Mouse (Mus musculus): ENCODE results near the gene Pnmal2. TPM values are rescaled to one million over a fixed set of nuclear protein-coding genes. Genes with fewer than 3 reads are reported as not detected.
A peak's percentile ranks its signal among the peaks of the same experiment; 100 is the strongest.

Gene Pnmal2
- polyA plus RNA-seq, 1 experiment, result not detected

DNA sequence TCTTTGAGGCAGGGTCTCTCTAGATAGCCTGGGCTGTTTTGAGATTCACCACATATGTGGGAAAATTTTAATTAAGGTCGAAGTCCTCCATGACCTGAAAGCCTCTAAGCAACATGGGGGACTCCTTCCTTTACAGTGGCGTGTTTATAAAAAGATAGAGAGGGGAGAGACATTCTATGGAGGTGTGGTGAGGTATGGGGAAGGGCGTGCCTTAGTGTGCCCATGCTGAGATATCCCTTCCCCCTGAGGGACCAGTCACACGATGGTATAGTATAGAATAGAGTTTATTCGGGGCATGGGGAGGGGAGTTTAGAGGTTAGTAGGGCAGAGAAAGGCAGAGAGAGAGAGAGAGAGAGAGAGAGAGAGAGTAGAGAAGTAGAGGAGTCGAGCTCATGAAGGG lies 33.7 kb downstream of the Pnmal2 start:
- Histone ChIP-seq H3K4me1 (ENCODE audit: control insufficient read depth, insufficient read depth, insufficient read length, low read length) (no peaks in the 10 kb centered on the region), H3K4me3 (ENCODE audit: insufficient read depth, low read depth, low read length) (no peak overlapping the region), H3K27ac (replicated peaks; ENCODE audit: low read depth, low read length) (no peak overlapping the region)

DNA sequence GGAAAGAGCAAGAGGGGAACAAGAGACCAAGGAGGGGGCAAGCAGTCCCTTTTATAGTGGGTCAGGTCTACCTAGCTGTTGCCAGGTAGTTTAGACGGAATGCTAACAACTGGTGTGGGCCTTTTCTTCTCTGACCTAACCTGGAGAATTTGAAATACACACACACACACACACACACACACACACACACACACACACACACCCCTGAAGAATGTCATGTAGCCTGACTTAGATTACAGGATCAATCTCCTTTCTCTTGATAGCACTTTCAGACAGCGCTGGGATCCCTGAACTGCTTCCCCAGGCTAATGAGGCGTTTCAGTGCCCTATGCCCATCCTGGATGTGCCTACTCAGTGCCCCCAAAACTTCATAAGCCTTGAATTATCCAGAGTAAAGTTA lies 34.1 kb downstream of the Pnmal2 start:
- H3K4me1 ChIP-seq (ENCODE audit: control insufficient read depth, insufficient read depth, insufficient read length, low read length), result no peaks in the 10 kb centered on the region
- H3K4me3 ChIP-seq (ENCODE audit: insufficient read depth, low read depth, low read length), result no peak overlapping the region
- no peak overlapping the region for H3K27ac ChIP-seq (replicated peaks; ENCODE audit: low read depth, low read length)

DNA sequence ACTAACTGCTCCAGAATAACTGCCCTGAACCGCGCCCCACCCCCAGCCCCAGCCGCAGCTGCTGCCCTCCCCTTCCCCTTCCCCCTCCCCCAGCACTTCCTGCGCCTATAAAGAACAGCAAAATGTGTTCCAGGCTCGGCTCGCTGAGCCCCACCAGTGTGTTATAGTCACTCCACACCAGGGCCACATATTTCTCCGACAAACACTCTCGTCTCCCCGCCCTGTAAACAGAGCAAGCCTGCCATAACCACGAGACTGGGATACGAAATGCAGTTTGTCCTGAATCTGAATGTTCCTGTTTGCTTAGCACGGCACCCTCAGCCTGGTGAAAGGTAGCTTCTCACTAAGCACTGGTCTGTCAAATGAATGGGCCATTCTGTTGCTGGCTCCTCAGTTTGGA lies 35.9 kb downstream of the Pnmal2 start:
- peak overlapping the region; percentile 39 for H3K4me3 ChIP-seq (ENCODE audit: insufficient read depth, low read depth, low read length)

DNA sequence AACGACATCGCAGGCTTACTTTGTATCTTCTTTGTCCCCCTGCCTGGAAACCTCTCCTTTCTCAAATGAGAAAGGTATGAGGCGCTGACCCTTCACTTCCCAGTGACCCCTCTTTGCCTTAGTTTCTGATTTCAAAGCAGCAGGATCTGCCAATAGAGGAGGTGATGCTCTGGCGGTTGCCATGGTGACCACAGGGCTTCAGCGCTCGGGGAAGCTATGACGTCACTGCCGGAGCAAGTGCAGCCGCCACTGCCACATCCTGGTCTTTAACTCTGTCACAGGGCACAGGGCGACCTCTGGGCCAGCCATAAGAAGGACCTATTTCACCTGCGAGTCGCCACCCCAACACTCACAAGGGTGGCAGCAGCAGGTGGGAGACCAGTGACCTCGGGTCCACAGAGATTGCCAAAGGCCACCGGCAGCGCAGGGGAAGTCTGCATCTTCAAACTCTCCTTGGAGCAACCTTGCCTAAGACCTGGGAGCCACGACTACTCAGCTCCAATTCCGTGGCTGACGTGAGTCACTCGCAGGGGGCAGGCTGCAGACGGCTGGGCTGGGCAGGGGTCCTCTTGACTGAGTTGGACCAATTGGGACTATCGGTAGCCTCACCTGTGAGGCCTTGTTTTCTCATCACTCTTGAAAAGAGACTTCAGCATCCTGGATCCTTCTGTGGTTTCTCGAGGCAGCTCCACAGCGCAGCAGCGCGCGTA lies 38.5 kb downstream of the Pnmal2 start, which contains the start of gene Gm42372:
TSS of gene Gm42372 (plus strand) at position 228 of the 710 bp plus-strand sequence.
- H3K27ac ChIP-seq (replicated peaks; ENCODE audit: low read depth, low read length), result no peak within 1 kb of the TSS
- peaks cover 6% of the 10 kb centered on the region for H3K4me1 ChIP-seq (ENCODE audit: control insufficient read depth, insufficient read depth, insufficient read length, low read length)
- H3K4me3 ChIP-seq (ENCODE audit: insufficient read depth, low read depth, low read length), result no peak within 1 kb of the TSS

More for the DNA sequence above, 35.9 kb downstream of the Pnmal2 start:
- Histone ChIP-seq H3K27ac (replicated peaks; ENCODE audit: low read depth, low read length) (no peak overlapping the region), H3K4me1 (ENCODE audit: control insufficient read depth, insufficient read depth, insufficient read length, low read length) (no peaks in the 10 kb centered on the region)

DNA sequence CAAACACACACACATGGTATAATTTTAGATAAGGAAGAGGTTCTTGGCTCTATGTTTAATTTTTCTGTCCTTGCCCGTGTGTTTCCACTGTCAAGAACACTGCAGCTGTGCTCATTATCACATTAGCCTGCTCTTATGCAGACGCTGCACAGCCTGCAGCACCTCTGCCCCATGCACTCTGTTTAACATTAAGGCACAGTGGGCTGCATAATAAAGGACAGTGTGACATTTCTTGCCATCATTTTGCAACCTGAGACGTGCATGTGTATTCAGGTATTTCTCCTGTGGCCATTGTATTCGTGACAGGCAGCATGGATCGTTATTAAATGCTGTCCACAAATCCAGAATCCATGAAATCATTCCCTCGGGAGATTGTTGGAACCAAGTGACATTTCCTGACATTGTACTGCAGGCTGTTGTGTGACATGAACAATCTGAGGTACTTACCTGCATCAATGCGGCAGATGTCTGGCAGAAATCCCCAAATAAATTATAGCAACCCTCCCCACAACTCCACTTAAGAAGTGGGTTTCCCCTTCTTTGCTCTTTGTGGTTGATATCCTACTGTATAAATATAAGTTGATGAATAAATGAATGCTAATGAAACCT lies 43.2 kb downstream of the Pnmal2 start:
- Histone ChIP-seq H3K27ac (replicated peaks; ENCODE audit: low read depth, low read length) (no peak overlapping the region), H3K4me1 (ENCODE audit: control insufficient read depth, insufficient read depth, insufficient read length, low read length) (peaks cover 8% of the 10 kb centered on the region), H3K4me3 (ENCODE audit: insufficient read depth, low read depth, low read length) (no peak overlapping the region)

DNA sequence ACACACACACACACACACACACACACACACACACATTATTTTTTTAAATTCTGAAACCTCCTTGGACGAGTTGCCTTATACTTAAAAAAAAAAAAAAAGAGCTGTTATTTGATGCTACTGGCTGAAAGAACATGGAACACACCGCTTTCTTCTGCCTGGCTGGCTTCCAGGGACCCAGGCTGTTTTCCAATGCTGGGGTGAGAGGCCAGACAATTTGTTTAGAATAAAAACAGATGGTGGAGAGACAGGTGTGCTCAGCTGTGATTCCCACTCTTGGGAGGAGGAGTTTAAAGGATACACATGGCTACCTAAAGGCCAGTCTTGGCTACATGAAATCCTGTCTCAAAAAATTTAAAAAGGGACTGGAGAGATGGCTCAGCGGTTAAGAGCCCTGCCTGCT lies 43.9 kb downstream of the Pnmal2 start:
- Histone ChIP-seq H3K27ac (replicated peaks; ENCODE audit: low read depth, low read length) (no peak overlapping the region), H3K4me1 (ENCODE audit: control insufficient read depth, insufficient read depth, insufficient read length, low read length) (peaks cover 8% of the 10 kb centered on the region)

DNA sequence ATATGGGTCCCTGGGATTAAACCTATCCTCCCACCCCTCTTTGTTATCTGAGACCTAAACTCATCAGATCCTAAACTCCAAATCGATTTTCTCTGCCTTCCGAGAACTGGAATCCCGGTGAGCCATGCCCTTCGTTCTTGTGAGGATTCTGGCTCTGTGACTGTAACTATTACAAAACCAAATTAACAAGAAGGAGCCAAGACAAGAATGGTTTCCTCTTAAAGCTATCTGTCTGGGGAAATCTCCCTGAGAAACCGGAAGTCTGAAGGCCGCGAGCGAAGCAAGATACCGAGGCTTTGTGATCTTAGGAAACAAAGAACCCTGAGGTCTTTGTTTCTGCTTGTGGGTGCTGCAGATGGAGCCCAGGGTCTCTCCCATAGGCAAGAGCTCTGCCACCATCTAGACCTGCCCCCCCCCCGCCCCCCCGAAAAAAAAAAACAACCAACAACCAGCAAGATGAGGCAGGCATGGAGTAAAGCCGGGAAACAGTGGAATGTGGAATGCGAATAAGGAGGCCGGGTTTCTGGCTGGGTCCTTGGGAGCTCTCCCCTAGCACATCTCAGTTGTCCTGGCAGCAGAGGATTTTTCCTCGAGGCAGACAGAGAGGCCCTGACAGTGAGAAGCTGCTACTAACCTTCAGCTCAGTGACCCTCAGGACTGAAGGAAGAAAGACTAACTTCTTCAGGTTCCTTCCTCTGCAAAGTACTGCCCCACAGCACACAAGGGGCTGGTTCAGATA lies 45.7 kb downstream of the Pnmal2 start:
- 0 out of 2 replicates have a peak overlapping the region, but pooled peaks have one; percentile 5 for H3K27ac ChIP-seq (replicated peaks; ENCODE audit: low read depth, low read length)
- no peak overlapping the region; the same call in 1 of the 2 replicates for H3K4me3 ChIP-seq (ENCODE audit: insufficient read depth, low read depth, low read length)

More for the DNA sequence above, 43.9 kb downstream of the Pnmal2 start:
- no peak overlapping the region for H3K4me3 ChIP-seq (ENCODE audit: insufficient read depth, low read depth, low read length)

DNA sequence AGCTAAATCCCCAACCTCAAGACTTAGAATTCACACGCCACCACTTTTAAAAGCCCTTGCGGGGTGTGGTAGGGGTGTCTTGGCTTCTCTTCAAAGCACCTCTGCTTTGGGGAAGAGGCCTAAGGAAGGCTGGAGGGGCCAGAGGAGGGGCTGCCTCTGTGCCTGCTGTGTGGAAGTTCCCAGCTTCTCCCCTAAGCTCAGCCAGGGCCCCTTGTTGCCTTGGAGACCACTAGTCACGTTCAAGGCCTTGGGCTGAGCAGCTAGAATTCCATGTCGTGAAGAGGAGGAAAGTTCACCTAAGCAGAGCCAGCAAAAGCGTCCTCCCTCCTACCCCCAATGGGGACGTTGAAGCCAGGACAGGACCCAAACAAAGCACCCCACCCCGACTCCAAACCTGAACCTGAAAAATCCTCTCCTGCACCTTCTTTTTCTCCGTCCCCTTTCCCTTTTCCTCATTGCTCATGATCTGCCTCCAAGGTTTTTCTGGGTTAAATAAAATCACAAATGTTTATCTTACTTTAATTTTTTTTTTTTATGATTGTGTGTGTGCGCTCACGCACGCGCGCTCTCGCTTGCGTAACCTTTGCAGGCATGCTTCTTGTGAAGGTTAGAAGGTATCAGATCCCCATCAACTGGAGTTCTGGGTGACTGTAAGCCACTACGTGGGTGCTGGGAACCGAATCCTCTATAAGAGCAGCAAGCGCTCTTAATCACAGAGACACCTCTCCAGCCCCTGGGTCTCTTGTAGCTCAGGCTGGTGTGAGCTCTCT lies 47.4 kb downstream of the Pnmal2 start:
- no peak overlapping the region for H3K4me3 ChIP-seq (ENCODE audit: insufficient read depth, low read depth, low read length)
- peaks cover 7% of the 10 kb centered on the region for H3K4me1 ChIP-seq (ENCODE audit: control insufficient read depth, insufficient read depth, insufficient read length, low read length)
- H3K27ac ChIP-seq (replicated peaks; ENCODE audit: low read depth, low read length), result no peak overlapping the region

More for the DNA sequence above, 45.7 kb downstream of the Pnmal2 start:
- H3K4me1 ChIP-seq (ENCODE audit: control insufficient read depth, insufficient read depth, insufficient read length, low read length), result peaks cover 8% of the 10 kb centered on the region

DNA sequence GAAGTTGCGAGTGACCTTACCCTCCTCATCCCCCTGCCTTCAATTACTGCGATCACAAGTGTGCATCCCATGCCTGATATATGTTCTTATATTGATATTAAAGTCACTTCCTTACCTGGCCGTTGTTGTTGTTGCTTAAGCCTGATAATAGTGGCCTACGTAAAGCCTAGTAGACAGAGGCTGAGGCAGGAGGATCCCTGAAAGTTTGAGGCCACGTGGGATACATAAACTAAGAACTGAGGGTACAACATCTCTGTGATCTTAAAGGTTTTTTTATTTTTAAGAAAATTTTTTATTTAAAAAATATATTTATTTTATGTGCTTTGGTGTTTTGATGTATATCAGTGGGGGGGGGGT lies 47.9 kb downstream of the Pnmal2 start, which contains the start of gene Ccdc8:
TSS of gene Ccdc8 (plus strand) at position 258 of the 357 bp plus-strand sequence.
- Histone ChIP-seq H3K27ac (replicated peaks; ENCODE audit: low read depth, low read length) (no peak within 1 kb of the TSS), H3K4me1 (ENCODE audit: control insufficient read depth, insufficient read depth, insufficient read length, low read length) (peaks cover 2% of the 10 kb centered on the region; the same call in 1 of the 2 replicates), H3K4me3 (ENCODE audit: insufficient read depth, low read depth, low read length) (no peak within 1 kb of the TSS)

DNA sequence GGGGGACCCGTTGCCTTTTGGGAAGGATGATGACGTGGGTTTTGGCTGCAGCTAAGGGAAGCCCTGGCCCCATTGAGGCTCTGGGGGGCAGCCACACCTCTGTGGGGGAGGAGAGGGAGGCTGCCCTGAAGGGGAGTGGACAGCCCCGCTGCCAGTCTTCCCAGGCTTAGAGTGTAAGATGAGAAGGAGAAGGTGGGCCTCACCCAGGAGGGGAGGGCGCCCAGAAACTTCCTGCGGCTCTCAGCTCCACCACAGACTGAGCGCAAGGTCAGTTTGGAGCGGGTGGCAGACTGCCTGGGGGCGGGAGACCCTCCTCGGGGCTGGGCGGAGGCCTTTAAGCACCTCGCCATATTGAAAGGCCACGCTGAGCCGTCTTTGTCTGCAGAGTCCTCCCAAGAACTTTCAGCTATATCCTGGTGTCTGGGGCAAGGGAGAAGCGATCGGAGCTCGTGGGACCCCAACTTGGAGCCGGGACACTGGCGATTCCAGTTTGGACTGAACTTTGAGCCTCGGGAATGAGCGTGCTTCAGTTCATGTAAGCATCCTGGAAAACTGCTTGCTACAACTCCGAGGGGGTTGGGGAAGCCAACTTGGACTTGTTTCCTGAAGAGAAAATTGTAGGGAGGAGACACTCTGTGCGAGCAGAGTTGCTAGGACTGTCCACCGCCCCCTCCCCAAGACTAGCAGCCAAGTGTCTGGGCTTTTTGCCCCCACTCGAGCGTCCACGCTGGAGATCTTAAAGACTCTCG lies 49.3 kb downstream of the Pnmal2 start:
- Histone ChIP-seq H3K27ac (replicated peaks; ENCODE audit: low read depth, low read length) (no peak overlapping the region), H3K4me1 (ENCODE audit: control insufficient read depth, insufficient read depth, insufficient read length, low read length) (peaks cover 2% of the 10 kb centered on the region; the same call in 1 of the 2 replicates), H3K4me3 (ENCODE audit: insufficient read depth, low read depth, low read length) (peak overlapping the region; percentile 41)

DNA sequence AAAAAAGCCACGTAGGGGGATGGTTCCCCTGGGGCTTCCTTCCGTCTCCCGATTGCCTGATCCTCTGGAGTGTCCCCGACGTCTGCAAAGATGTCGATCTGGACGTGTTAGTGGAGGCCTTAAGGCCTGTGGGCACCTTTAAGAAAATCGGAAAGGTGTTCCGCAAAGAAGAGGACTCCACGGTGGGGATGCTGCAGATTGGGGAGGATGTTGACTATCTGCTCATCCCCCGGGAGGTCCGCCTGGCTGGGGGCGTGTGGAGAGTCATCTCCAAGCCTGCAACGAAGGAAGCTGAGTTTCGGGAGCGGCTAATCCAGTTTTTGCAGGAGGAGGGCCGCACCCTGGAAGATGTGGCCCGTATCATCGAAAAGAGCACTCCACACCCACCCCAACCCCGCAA lies 49.9 kb downstream of the Pnmal2 start:
- peaks cover 2% of the 10 kb centered on the region; the same call in 1 of the 2 replicates for H3K4me1 ChIP-seq (ENCODE audit: control insufficient read depth, insufficient read depth, insufficient read length, low read length)
- no peak overlapping the region for H3K27ac ChIP-seq (replicated peaks; ENCODE audit: low read depth, low read length)
- peak overlapping the region; percentile 41 for H3K4me3 ChIP-seq (ENCODE audit: insufficient read depth, low read depth, low read length)

DNA sequence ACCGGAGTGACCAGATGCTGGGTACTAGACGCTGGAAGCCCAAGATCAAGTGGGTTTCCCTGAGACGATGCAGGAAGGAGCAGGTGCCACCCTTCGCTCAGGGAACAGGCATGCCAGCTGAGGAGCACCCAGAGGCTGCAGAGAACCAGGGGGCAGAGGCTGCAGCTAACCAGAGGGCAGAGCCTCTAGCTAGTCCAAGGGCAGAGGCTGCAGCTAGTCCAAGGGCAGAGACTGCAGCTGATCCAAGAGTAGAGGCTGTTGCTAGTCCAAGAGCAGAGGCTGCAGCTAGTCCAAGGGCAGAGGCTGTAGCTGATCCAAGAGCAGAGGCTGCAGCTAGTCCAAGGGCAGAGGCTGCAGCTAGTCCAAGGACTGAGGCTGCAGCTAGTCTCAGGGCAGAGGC lies 50.9 kb downstream of the Pnmal2 start:
- no peak overlapping the region for H3K27ac ChIP-seq (replicated peaks; ENCODE audit: low read depth, low read length)
- H3K4me3 ChIP-seq (ENCODE audit: insufficient read depth, low read depth, low read length), result no peak overlapping the region
- peaks cover 2% of the 10 kb centered on the region; the same call in 1 of the 2 replicates for H3K4me1 ChIP-seq (ENCODE audit: control insufficient read depth, insufficient read depth, insufficient read length, low read length)

Data from brown adipose tissue, adult 24 weeks (tissue).